Mouse (Mus musculus) layer of hippocampus, adult 2 months (tissue): Measurements from ENCODE around the gene Gm21518. TPM values are rescaled to one million over a fixed set of nuclear protein-coding genes. Genes with fewer than 3 reads are reported as not detected.
"Not testable (repeated sequence)": the region's sequence is repeated elsewhere in the genome, so short reads cannot be mapped to it uniquely, and the experiment has no call there.

ENCODE experiments used
- DNase-seq, 2 experiments: peaks; one replicate each; pipeline ENCODE4 v3.0.0; 2022; ENCODE audit warnings: low spot score in 2 of 2
- H3K27ac ChIP-seq: fragments of 200-600 bp; 2 replicates; pipeline ENCODE4 v1.8.1; 2022
- H3K4me3 ChIP-seq: fragments of 200-600 bp; 2 replicates; pipeline ENCODE4 v1.8.1; 2022; ENCODE audit warnings: mild to moderate bottlenecking
- long read RNA-seq, 2 experiments: library from polyadenylated mRNA; stranded (forward); transcript quantifications; one replicate each; pipeline ENCODE4 v2.0.0; 2021; ENCODE audit warnings: borderline mapping rate in 2 of 2
- total RNA-seq, 2 experiments: library from RNA; stranded (reverse); gene quantifications; 2 replicates each; pipeline ENCODE4 v1.2.3; 2021

Gene Gm21518
- not detected for total RNA-seq
- long read RNA-seq, experiment 1, result 0 reads
- long read RNA-seq, experiment 2, result 0 reads

- H3K4me3 ChIP-seq, DNase-seq, H3K27ac ChIP-seq: not testable (repeated sequence)
Measured at GRCm38 (mm10) chrY:62190566-62190965, at the start of gene Gm21518. TSS of gene Gm21518 (plus strand) at chrY:62190866.
